Mouse (Mus musculus) cerebral cortex, adult 2 months (tissue): ENCODE results near the gene Mindy3.

ENCODE experiments used
- WGBS: fragments of 180-500 bp; shearing (Covaris S2); methylation state at CpG from one replicate; pipeline ENCODE4 v1.1.7; 2018; 5-methylcytosine and 5-hydroxymethylcytosine counted together

Mindy3 gene

GRCm38 (mm10) chr2:12300449-12301228, 118.6 kb downstream of the Mindy3 start:
- WGBS: 70% methylated on average over 15 of the region's 15 CpGs

- 66% methylated on average over 5 of the region's 5 CpGs for WGBS
These were observed 122.0 kb downstream of the Mindy3 start for GRCm38 (mm10) chr2:12297287-12297686.
